Mouse (Mus musculus): Measurements from ENCODE around the gene Smbd1. TPM values are rescaled to one million over a fixed set of nuclear protein-coding genes. Genes with fewer than 3 reads are reported as not detected.

Smbd1 gene
- not detected in 2 replicates for polyA plus RNA-seq (2015; fragmentation: Nextera tagmentation; extraction: Ambion mirVana)

DNA sequence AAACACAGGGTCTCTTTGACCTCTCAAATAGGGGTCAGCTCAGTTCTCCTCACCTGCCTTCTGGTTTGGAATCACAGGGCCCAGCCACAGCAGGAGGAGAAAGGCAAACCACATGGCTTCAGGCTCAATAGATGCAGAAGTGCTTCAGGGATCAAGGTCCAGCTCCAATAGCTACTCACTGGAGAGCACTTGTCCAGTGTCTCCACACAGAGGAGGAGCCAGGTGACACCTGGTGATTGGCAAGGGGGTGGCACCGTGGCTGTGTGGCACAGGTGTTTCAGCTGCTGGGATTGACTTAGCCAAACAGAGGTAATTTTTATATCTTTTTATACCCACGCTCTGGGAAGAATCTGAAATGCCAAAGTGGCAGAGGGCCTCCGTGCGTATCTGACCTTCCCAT, at the start of gene Smbd1:
TSS of gene Smbd1 (minus strand) at position 157 of the 400 bp plus-strand sequence.
- Histone ChIP-seq H3K36me3 (no peaks in the 10 kb centered on the region), H3K4me3 (no peak within 1 kb of the TSS), H3K4me2 (no peak within 1 kb of the TSS), H3K27me3 (no peaks in the 10 kb centered on the region), H3K4me1 (peaks cover 13% of the 10 kb centered on the region), H3K9ac (no peak within 1 kb of the TSS), H3K27ac (no peak within 1 kb of the TSS), H3K9me3 (no peaks in the 10 kb centered on the region)
- WGBS: 76% methylated on average over 4 of the region's 4 CpGs
- ATAC-seq (ENCODE audit: insufficient number of reproducible peaks, low FRiP score, low TSS enrichment, low read depth): no peak

DNA sequence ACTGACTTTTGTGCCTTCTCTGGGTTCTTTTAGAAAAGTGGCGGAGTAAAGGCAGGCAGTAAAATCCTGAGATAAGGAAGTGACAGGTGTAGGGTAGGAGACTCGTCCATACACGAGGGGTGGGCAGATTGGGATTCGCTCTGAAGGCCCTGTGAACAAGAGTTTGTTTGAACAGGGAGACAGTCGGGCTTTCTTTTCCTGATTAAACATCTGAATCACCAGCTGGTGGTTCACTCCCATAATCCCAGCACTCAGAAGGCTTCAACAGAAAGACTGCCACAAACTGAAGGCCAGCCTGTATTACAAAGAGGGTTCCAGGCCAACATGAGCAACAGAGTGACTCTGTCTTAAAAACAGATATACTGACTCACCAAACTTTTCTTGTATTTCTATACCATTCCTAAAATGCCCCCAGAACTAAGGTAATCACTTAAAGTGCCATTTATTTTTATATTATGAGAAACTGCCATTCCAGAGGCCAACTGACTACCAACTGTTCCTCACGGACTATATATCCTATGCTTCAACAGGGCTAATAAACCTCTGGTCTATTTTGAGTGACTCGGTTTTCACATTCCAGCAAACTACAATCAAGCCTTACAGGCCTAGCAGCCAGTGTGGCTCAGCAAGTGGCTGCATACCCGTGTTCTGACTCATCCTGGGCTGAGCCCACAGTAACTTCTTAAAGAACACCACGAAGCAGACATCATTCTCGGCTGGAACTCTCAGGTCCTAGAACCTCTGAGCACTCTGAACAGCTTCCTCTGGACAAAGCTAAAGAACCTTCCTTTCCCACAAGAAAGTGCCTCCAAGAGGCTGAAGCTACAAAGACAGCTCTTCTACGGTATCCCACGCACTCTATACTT, 48.7 kb upstream of the Smbd1 start:
- H3K9me3 ChIP-seq: no peaks in the 10 kb centered on the region
- ATAC-seq (ENCODE audit: insufficient number of reproducible peaks, low FRiP score, low TSS enrichment, low read depth): peak; percentile 77; the same call in 1 of the 2 replicates
- 51% methylated on average over 12 of the region's 12 CpGs for WGBS
- H3K36me3 ChIP-seq: peaks cover 21% of the 10 kb centered on the region; the same call in 1 of the 2 replicates
- no peak overlapping the region for H3K4me2 ChIP-seq
- no peak overlapping the region for H3K9ac ChIP-seq
- no peak overlapping the region for H3K4me3 ChIP-seq
- H3K27ac ChIP-seq: peak overlapping the region; percentile 82
- no peaks in the 10 kb centered on the region for H3K27me3 ChIP-seq
- peaks cover 13% of the 10 kb centered on the region; the same call in 1 of the 2 replicates for H3K4me1 ChIP-seq

DNA sequence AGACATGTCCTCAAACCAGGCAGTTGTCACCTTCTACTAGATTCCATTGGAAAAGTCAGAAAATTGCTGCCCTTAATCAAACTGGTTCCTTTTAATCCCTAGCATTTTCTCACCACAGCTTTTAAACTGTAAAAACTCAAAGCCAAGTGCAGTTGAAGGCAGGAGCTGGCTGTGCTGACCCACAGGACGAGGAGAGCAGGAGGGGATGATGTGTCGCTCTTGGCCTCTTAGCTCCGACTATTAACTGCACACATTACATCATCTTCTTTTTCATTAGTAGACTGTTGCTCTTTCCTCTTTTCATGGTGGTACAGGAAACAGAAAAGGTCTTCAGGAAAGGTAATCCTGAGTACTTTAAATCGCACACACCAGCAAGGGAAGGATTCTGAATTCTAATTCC, 48.1 kb upstream of the Smbd1 start:
- peaks cover 28% of the 10 kb centered on the region for H3K36me3 ChIP-seq
- no peaks in the 10 kb centered on the region for H3K9me3 ChIP-seq
- no peak overlapping the region for H3K4me3 ChIP-seq
- H3K4me1 ChIP-seq: peaks cover 13% of the 10 kb centered on the region; the same call in 1 of the 2 replicates
- H3K9ac ChIP-seq: no peak overlapping the region
- no peak overlapping the region for H3K4me2 ChIP-seq
- H3K27me3 ChIP-seq: no peaks in the 10 kb centered on the region
- ATAC-seq (ENCODE audit: insufficient number of reproducible peaks, low FRiP score, low TSS enrichment, low read depth): no peak
- H3K27ac ChIP-seq: peak overlapping the region; percentile 82
- WGBS: 51% methylated on average over 4 of the region's 4 CpGs

DNA sequence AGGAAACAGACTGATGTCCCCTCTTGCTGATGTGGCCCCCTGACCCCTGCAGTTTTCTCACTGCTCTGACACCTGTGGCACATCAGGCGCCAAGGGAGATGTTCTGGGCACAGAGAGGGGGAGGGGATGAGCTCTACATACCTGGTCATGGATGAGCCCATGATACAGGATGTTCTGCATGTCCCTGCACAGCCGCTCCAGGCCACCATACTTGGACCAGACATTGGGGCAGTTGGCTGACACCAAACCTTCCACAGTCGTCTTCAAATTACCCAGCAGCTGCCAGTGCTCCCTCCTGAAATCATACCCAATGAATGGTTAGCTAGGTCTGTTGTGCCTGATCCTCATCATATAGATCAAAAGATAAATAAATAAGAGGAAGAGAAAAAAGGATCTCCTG, 46.5 kb upstream of the Smbd1 start:
- no peak overlapping the region for H3K27ac ChIP-seq
- peaks cover 13% of the 10 kb centered on the region; the same call in 1 of the 2 replicates for H3K4me1 ChIP-seq
- no peak for ATAC-seq (ENCODE audit: insufficient number of reproducible peaks, low FRiP score, low TSS enrichment, low read depth)
- WGBS: 88% methylated on average over 3 of the region's 3 CpGs
- H3K36me3 ChIP-seq: peaks cover 33% of the 10 kb centered on the region
- H3K4me3 ChIP-seq: no peak overlapping the region
- H3K4me2 ChIP-seq: no peak overlapping the region
- H3K9me3 ChIP-seq: no peaks in the 10 kb centered on the region
- H3K9ac ChIP-seq: no peak overlapping the region
- H3K27me3 ChIP-seq: no peaks in the 10 kb centered on the region

DNA sequence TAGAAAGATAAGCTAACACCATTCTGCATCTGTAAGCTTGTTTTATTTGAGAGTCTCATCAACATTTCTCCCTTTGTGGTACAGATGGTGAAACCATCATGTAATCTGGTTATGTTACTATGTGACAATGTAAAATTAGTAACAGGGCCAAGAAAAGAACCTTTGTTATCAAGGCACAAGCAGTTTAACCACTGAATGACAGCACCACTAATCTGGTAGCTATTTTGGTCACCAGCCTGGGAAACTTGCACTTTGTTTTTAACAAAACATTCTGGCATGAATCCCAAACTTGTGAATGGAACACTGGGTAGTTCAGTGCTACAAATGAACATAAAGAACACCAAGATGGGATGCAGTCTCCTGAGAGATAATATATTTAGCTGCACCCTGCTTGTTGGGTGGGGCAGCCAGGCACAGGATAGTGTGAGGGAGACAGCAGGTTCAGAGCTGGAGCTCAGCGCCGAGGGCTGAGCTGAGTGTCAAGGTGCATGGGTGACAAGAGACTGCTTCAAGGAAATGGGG, 43.8 kb upstream of the Smbd1 start:
- ATAC-seq (ENCODE audit: insufficient number of reproducible peaks, low FRiP score, low TSS enrichment, low read depth): no peak
- Histone ChIP-seq H3K9me3 (no peaks in the 10 kb centered on the region), H3K4me2 (no peak overlapping the region), H3K4me1 (peaks cover 9% of the 10 kb centered on the region; the same call in 1 of the 2 replicates), H3K27me3 (no peaks in the 10 kb centered on the region), H3K9ac (no peak overlapping the region), H3K4me3 (no peak overlapping the region), H3K36me3 (peaks cover 34% of the 10 kb centered on the region), H3K27ac (no peak overlapping the region; the same call in 1 of the 2 replicates)
- 84% methylated on average over 2 of the region's 2 CpGs for WGBS

DNA sequence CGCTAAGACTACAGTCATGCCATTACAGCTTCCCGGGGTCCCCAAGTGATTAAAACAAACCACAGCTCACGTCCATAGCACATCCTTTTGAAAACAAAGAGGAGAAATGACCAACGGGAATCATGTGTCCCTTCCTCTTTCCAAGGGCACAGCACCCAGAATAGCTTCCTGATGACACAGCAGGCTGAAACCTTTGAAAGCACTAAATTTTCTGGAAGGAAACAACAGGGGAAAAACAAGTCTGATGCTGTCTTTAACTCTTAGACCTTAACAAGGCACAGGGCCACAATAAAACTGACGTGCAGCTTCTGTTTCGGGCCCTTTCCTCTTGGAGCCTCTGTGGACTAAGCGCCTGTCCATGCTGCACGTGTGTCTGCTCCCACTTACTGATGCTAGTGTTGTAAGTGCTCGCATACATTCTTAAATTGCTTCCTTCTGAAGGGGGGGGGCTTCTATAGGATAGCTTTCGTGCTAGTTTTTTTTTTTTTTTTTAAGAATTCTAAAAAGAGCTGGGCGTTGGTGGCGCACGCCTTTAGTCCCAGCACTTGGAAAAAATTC, 43.3 kb upstream of the Smbd1 start:
- H3K27ac ChIP-seq: no peak overlapping the region
- peaks cover 39% of the 10 kb centered on the region for H3K36me3 ChIP-seq
- H3K9ac ChIP-seq: no peak overlapping the region
- H3K27me3 ChIP-seq: no peaks in the 10 kb centered on the region
- H3K4me1 ChIP-seq: peaks cover 4% of the 10 kb centered on the region; the same call in 1 of the 2 replicates
- ATAC-seq (ENCODE audit: insufficient number of reproducible peaks, low FRiP score, low TSS enrichment, low read depth): no peak
- no peak overlapping the region for H3K4me3 ChIP-seq
- no peak overlapping the region for H3K4me2 ChIP-seq
- no peaks in the 10 kb centered on the region for H3K9me3 ChIP-seq
- 67% methylated on average over 13 of the region's 13 CpGs for WGBS

DNA sequence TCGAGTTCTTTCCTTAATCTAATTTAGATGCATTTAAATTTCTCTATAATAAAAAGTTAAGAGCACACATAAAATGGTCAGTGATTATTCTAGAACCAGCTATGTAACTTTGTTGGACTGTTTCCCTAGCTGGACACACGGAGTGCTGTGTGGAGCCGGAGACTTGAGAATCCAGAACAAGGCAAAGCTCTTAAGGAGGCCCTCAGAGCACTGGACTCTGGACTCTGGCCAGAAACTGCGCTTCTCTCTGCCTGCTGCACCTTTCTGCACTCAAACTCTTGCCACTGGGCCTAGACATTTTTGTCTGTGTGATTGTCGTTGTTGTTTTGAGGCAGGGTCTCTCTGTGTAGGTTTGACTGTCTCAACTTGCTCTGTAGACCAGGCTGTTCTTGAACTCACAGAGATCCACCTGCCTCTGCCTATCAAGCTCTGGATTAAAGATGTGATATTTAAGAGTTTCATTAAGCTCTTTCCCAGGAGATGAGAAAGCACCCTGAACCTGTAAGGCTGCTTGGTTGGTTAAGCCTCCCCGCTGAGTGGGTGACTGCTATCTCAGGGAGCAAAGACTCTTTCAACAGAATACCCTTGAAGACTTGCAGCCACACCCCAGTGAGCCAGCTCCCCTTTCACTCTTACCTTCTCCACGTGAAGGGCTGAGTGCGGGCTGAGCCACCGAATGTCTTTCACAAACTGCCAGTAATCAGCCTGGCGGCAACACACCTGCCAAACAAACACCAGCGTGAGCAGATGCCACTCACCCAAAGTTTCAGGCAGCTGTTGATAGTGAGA, 39.0 kb upstream of the Smbd1 start:
- peaks cover 66% of the 10 kb centered on the region for H3K36me3 ChIP-seq
- ATAC-seq (ENCODE audit: insufficient number of reproducible peaks, low FRiP score, low TSS enrichment, low read depth): no peak
- no peaks in the 10 kb centered on the region for H3K9me3 ChIP-seq
- H3K4me2 ChIP-seq: no peak overlapping the region
- no peaks in the 10 kb centered on the region for H3K4me1 ChIP-seq
- no peak overlapping the region for H3K27ac ChIP-seq
- no peaks in the 10 kb centered on the region for H3K27me3 ChIP-seq
- H3K9ac ChIP-seq: no peak overlapping the region
- H3K4me3 ChIP-seq: no peak overlapping the region
- WGBS: 91% methylated on average over 11 of the region's 11 CpGs

DNA sequence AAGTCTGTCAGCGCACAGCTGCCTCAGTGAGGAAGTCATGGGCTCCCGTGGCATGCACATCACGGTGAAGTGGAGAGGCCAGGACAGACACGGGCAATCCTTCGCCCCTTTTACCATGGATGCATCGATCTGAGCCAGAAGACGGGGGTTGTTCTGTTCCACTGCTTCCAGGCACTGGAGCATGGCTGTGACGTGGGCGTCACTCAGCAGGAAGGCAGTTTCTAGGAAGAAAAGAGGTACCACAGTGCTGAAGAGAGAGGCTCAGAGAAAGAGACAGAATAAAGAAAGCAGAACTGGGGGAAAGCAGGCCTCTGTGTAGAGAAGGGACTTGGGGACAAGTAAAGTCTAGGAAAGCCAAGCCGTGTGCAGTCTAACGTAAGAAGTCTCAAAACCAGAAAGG, 36.8 kb upstream of the Smbd1 start:
- 92% methylated on average over 11 of the region's 11 CpGs for WGBS
- ATAC-seq (ENCODE audit: insufficient number of reproducible peaks, low FRiP score, low TSS enrichment, low read depth): no peak
- H3K36me3 ChIP-seq: peaks cover 68% of the 10 kb centered on the region

DNA sequence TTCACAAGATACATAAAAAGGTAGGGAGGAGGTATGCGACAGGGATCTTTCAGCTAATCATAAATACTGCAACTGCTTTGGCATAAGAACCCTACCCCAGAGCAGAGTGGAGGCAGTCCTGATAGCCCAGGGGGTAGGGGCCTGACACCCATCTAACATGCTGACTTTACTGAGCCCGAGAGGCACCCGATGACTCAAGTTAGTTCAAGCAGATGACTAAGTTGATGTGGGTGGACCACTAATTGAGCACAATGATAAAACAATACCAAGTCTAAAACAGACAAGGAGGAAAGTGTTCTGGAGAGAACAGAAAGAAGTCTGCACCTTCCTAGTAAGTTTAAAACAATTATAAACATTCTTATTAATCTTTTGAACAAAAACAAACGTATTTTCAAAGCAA, 21.2 kb upstream of the Smbd1 start:
- no peaks in the 10 kb centered on the region for H3K9me3 ChIP-seq
- no peak for ATAC-seq (ENCODE audit: insufficient number of reproducible peaks, low FRiP score, low TSS enrichment, low read depth)
- H3K4me1 ChIP-seq: no peaks in the 10 kb centered on the region
- H3K4me3 ChIP-seq: no peak overlapping the region
- no peaks in the 10 kb centered on the region for H3K27me3 ChIP-seq
- H3K36me3 ChIP-seq: peaks cover 69% of the 10 kb centered on the region
- no peak overlapping the region for H3K4me2 ChIP-seq
- no peak overlapping the region for H3K27ac ChIP-seq
- WGBS: 85% methylated on average over 4 of the region's 4 CpGs
- no peak overlapping the region for H3K9ac ChIP-seq

More for the DNA sequence above, 36.8 kb upstream of the Smbd1 start:
- Histone ChIP-seq H3K27me3 (no peaks in the 10 kb centered on the region), H3K4me2 (no peak overlapping the region), H3K4me3 (no peak overlapping the region), H3K4me1 (no peaks in the 10 kb centered on the region), H3K9me3 (no peaks in the 10 kb centered on the region), H3K9ac (no peak overlapping the region), H3K27ac (no peak overlapping the region)

DNA sequence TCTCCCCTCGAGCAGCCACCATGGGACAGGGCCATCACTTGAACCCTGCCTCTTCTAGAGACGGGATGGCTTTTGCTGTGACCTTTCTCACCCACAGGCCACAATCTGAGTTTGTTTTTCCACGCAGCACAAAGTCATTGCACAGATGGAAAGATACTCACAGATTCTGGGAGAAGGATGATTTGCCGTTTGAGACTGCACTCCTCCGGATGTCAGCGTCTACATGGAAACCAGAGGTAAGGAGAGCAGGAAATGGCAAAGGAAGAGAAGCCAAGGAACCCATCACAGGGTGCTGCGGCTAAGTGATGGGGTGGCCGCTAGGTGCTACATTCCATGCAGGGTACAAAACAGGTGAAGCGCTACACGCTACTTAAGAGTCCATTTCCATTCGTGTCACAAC, 18.8 kb upstream of the Smbd1 start:
- no peak overlapping the region for H3K9ac ChIP-seq
- no peak overlapping the region for H3K27ac ChIP-seq
- peaks cover 69% of the 10 kb centered on the region for H3K36me3 ChIP-seq
- no peaks in the 10 kb centered on the region for H3K27me3 ChIP-seq
- no peak for ATAC-seq (ENCODE audit: insufficient number of reproducible peaks, low FRiP score, low TSS enrichment, low read depth)
- 85% methylated on average over 11 of the region's 11 CpGs for WGBS
- H3K4me3 ChIP-seq: no peak overlapping the region
- H3K9me3 ChIP-seq: no peaks in the 10 kb centered on the region
- H3K4me1 ChIP-seq: no peaks in the 10 kb centered on the region
- H3K4me2 ChIP-seq: no peak overlapping the region

DNA sequence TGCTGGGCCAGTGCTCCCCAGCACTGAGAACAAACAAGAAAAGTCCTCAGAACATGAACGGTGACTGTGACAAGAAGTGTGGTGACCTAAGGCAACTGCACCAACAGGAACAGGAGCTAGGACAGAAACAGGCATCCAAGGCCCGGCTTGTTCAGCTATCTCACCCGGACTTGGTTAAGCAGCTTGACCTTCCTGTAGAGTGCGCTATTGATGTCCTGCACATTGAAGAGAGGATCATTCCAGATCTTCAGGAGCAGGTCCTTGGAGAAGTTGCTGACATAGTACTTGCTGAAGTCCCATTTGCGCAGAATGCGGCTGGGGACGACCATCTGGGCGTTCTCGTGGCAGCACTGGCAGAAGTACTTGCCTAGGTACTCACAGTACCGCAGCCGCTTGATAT, 16.2 kb upstream of the Smbd1 start:
- 0 out of 2 replicates have a peak, but pooled peaks cover 2% of the 10 kb centered on the region for H3K4me1 ChIP-seq
- H3K27me3 ChIP-seq: no peaks in the 10 kb centered on the region
- H3K4me2 ChIP-seq: no peak overlapping the region
- H3K36me3 ChIP-seq: peaks cover 76% of the 10 kb centered on the region
- H3K9me3 ChIP-seq: no peaks in the 10 kb centered on the region
- H3K4me3 ChIP-seq: no peak overlapping the region
- H3K27ac ChIP-seq: no peak overlapping the region
- no peak overlapping the region for H3K9ac ChIP-seq
- ATAC-seq (ENCODE audit: insufficient number of reproducible peaks, low FRiP score, low TSS enrichment, low read depth): no peak
- 97% methylated on average over 11 of the region's 11 CpGs for WGBS

Measured in limb, embryonic 15.5 days (tissue).